Mouse (Mus musculus) layer of hippocampus, adult 9-10 months (tissue): ENCODE measurements around the gene Olfr486.
"Not testable (repeated sequence)": the region's sequence is repeated elsewhere in the genome, so short reads cannot be mapped to it uniquely, and the experiment has no call there.

Source experiments
- DNase-seq: peaks from one replicate; pipeline ENCODE4 v3.0.0; 2022; ENCODE audit warnings: low spot score

The Olfr486 gene

GRCm38 (mm10) chr7:108172642-108173041 is at the start of gene Olfr486:
TSS of gene Olfr486 (minus strand) at chr7:108172742.
- not testable (repeated sequence) for DNase-seq

- not testable (repeated sequence) for DNase-seq
Measured at GRCm38 (mm10) chr7:108214536-108214935, 42.0 kb upstream of the Olfr486 start, which contains the start of gene Olfr487. TSS of gene Olfr487 (minus strand) at chr7:108214636.

- no peak for DNase-seq
Measured at GRCm38 (mm10) chr7:108196938-108197337, 24.4 kb upstream of the Olfr486 start.

GRCm38 (mm10) chr7:108196337-108196736 is 23.8 kb upstream of the Olfr486 start:
- DNase-seq = not testable (repeated sequence)

DNA sequence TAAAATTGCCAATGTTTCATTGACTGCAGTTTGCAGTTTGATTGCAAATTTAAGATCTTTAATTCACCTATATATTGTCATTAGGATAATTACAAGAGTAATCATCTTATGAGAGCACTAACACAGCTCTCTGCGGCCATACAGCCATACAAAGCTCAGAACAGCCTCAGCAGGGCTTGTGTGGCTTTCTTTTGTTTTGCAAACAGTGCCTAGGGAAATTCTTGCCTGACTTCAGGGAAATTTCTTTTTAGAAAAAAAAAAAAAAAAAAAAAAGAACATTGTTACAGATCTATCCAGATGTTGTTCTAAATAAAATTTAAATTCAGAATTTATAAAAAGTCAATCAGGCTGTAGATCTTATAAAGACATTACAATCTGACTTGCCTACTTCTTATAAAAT is 20.2 kb upstream of the Olfr486 start:
- DNase-seq = not testable (repeated sequence)

- DNase-seq = not testable (repeated sequence)
Measured at GRCm38 (mm10) chr7:108191196-108191595, 18.7 kb upstream of the Olfr486 start.

- not testable (repeated sequence) for DNase-seq
Measured at GRCm38 (mm10) chr7:108185237-108185636, 12.7 kb upstream of the Olfr486 start.

DNA sequence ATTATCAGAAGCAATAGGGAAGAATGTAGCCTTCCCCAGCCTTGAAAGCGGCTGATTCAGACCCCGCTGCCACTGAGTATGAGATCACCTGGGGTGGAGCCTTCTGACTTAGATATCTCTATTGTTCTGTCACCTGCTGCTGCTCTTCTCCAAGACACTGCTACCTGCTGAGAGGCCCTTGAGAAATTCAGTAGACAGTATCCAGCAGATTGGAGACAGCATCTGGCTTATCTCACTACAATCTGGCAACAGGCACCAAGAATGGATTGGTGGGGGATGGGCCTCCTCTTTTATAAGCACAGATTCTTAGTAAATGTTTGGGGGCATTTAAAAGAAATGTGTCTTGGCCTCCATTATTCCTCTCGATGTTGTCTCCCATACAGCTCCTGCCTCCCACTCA is 11.9 kb upstream of the Olfr486 start:
- DNase-seq = not testable (repeated sequence)

- DNase-seq = no peak
Measured at GRCm38 (mm10) chr7:108159771-108160170, 12.8 kb downstream of the Olfr486 start, which contains the start of gene Olfr485. TSS of gene Olfr485 (minus strand) at chr7:108159871.

- no peak for DNase-seq
Measured at GRCm38 (mm10) chr7:108127349-108127748, 45.2 kb downstream of the Olfr486 start, which contains the start of gene Olfr484. TSS of gene Olfr484 (minus strand) at chr7:108127449.
